Mouse (Mus musculus): ENCODE measurements around the gene Gm3115. TPM values are rescaled to one million over a fixed set of nuclear protein-coding genes. Genes with fewer than 3 reads are reported as not detected.
"Not testable (repeated sequence)": the region's sequence is repeated elsewhere in the genome, so short reads cannot be mapped to it uniquely, and the experiment has no call there.

Gm3115 gene
- polyA plus RNA-seq (2016; fragmentation: Nextera tagmentation; extraction: Ambion mirVana) = not detected in 2 replicates

- H3K4me3 ChIP-seq; H3K27ac ChIP-seq (replicated peaks); H3K27me3 ChIP-seq (ENCODE audit: low read depth, poor library complexity, severe bottlenecking); H3K36me3 ChIP-seq; H3K9me3 ChIP-seq (replicated peaks); DNase-seq (ENCODE audit: low spot score); H3K4me1 ChIP-seq: not testable (repeated sequence)
- WGBS = 63% methylated on average over 3 of the region's 3 CpGs
Measured at GRCm38 (mm10) chr14:4083820-4084219, at the start of gene Gm3115. Gene Gm3115 (plus strand): TSS chr14:4084120.

GRCm38 (mm10) chr14:4110426-4110825, 26.5 kb downstream of the Gm3115 start, which contains the start of gene Gm8108:
Gene Gm8108 (plus strand): TSS chr14:4110526.
- not testable (repeated sequence) for H3K27ac ChIP-seq (replicated peaks); H3K36me3 ChIP-seq; H3K27me3 ChIP-seq (ENCODE audit: low read depth, poor library complexity, severe bottlenecking); H3K9me3 ChIP-seq (replicated peaks); H3K4me1 ChIP-seq
- H3K4me3 ChIP-seq = peak within 1 kb of the TSS; percentile 53
- 3% methylated on average over 36 of the region's 37 CpGs for WGBS
- DNase-seq (ENCODE audit: low spot score) = peak; percentile 13

- not testable (repeated sequence) for H3K9me3 ChIP-seq (replicated peaks); H3K4me3 ChIP-seq; H3K4me1 ChIP-seq; H3K36me3 ChIP-seq; H3K27ac ChIP-seq (replicated peaks); H3K27me3 ChIP-seq (ENCODE audit: low read depth, poor library complexity, severe bottlenecking); DNase-seq (ENCODE audit: low spot score)
- 93% methylated on average over 4 of the region's 4 CpGs for WGBS
Measured at GRCm38 (mm10) chr14:4141646-4142045, 57.7 kb downstream of the Gm3115 start.

Other genes starting within 250 kb of the Gm3115 start
- gene Gm3033, start 237.9 kb upstream of the Gm3115 start, polyA plus RNA-seq (2016; fragmentation: Nextera tagmentation; extraction: Ambion mirVana) = not detected in 2 replicates
- gene Gm2916, start 199.9 kb upstream of the Gm3115 start, polyA plus RNA-seq (2016; fragmentation: Nextera tagmentation; extraction: Ambion mirVana) = 0.19 TPM in 1 of 2 replicates, not detected in the other
- gene Gm3029, start 152.4 kb upstream of the Gm3115 start, polyA plus RNA-seq (2016; fragmentation: Nextera tagmentation; extraction: Ambion mirVana) = not detected in 2 replicates
- gene Gm3095, start 120.6 kb upstream of the Gm3115 start, polyA plus RNA-seq (2016; fragmentation: Nextera tagmentation; extraction: Ambion mirVana) = not detected in 2 replicates
- not detected in 2 replicates for gene Gm3099, start 85.7 kb upstream of the Gm3115 start, polyA plus RNA-seq (2016; fragmentation: Nextera tagmentation; extraction: Ambion mirVana)
- 0.43 and 0.55 TPM in 2 replicates for gene Gm5796, start 60.2 kb upstream of the Gm3115 start, polyA plus RNA-seq (2016; fragmentation: Nextera tagmentation; extraction: Ambion mirVana)
- 0.51 and 0.52 TPM in 2 replicates for gene Gm8108, start 26.4 kb downstream of the Gm3115 start, polyA plus RNA-seq (2016; fragmentation: Nextera tagmentation; extraction: Ambion mirVana)
- not detected in 2 replicates for gene Gm3127, start 80.9 kb downstream of the Gm3115 start, polyA plus RNA-seq (2016; fragmentation: Nextera tagmentation; extraction: Ambion mirVana)
- gene Gm2974, start 98.5 kb downstream of the Gm3115 start, polyA plus RNA-seq (2016; fragmentation: Nextera tagmentation; extraction: Ambion mirVana) = 0.81 and 1.5 TPM in 2 replicates
- gene Gm3138, start 165.5 kb downstream of the Gm3115 start, polyA plus RNA-seq (2016; fragmentation: Nextera tagmentation; extraction: Ambion mirVana) = not detected in 2 replicates
- gene Gm3149, start 233.2 kb downstream of the Gm3115 start, polyA plus RNA-seq (2016; fragmentation: Nextera tagmentation; extraction: Ambion mirVana) = not detected in 2 replicates